Mouse (Mus musculus): Measurements from ENCODE around the gene Slc39a11.

Slc39a11 gene

GRCm38 (mm10) chr11:113197624-113198023, 452.3 kb downstream of the Slc39a11 start:
- DNase-seq (ENCODE audit: low read depth, low spot score): no peak

- DNase-seq (ENCODE audit: low read depth, low spot score): no peak
Observed at GRCm38 (mm10) chr11:113196234-113197007, 453.5 kb downstream of the Slc39a11 start.

Measured in skeletal muscle tissue, adult 2 months (tissue).